Mouse (Mus musculus) gastrocnemius, adult 2 months (tissue): ENCODE results near the gene Kcng4. TPM values are rescaled to one million over a fixed set of nuclear protein-coding genes. Genes with fewer than 3 reads are reported as not detected.

Experiments
- DNase-seq: peaks from one replicate; pipeline ENCODE4 v3.0.0; 2022
- H3K27ac ChIP-seq: fragments of 200-600 bp; 2 replicates; pipeline ENCODE4 v1.8.1; 2022; ENCODE audit warnings: mild to moderate bottlenecking
- H3K4me3 ChIP-seq: fragments of 200-600 bp; 2 replicates; pipeline ENCODE4 v1.8.1; 2022; ENCODE audit warnings: mild to moderate bottlenecking, moderate library complexity
- CTCF ChIP-seq: fragments of 200-600 bp; IDR thresholded peaks from 2 replicates; pipeline ENCODE4 v1.8.1; 2022; ENCODE audit warnings: antibody characterized with exemption, mild to moderate bottlenecking, moderate library complexity
- intact Hi-C: fragments of 180-260 bp; cut with DNase I; formaldehyde crosslinking; loops from one replicate; pipeline ENCODE4 v1.15.1; 2025
- total RNA-seq, 2 experiments: library from RNA; stranded (reverse); gene quantifications; 2 replicates each; pipeline ENCODE4 v1.2.3; 2021

Kcng4 gene
- total RNA-seq, 2 experiments from 2014 or later: 14.1 to 14.3 TPM

DNA sequence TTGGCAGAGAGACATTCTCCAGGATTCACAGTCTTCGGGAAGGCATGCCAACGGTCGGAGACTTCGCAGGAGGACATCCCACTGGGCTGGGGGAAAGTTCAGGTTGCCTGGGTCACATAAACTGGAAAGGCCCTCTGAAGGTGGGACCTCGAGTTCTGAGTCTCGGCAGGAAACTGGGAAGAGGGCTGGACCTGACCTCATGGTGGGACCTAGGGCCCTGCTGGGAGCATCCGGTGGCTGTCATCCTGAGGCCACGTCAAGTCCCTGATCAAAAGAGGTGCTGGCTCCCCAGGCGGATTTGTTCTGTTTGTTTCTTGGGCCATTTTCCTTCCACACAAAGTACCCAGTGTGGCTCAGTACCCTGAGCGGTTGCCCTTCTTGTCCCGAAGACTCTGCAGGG is 28.0 kb upstream of the Kcng4 start:
- Histone ChIP-seq H3K4me3 (no peak overlapping the region), H3K27ac (no peak overlapping the region; the same call in 1 of the 2 replicates)
- no peak for DNase-seq
- intact Hi-C loops: no loop called here
- TF ChIP-seq CTCF: no peak

DNA sequence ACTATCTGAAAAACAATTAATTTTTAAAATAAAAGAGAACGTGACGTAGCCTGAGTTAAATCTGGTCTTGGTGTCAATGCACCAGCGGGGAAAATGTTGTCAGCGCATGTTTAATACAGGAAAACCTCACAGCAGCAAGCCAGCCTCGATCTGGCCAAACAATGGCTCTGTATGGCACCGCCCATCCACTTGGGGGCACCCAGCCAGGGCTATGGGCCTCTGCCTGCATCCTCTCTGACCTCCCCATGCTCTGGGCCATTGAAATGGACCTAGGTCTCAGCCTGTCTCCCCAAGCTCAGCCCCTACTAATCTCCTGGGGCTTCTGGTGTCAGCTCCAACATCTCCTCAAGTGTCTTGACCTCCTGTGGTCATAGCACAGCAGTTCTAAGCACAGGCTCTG is 26.4 kb upstream of the Kcng4 start:
- Histone ChIP-seq H3K4me3 (no peak overlapping the region), H3K27ac (peak overlapping the region; percentile 74; the same call in 1 of the 2 replicates)
- DNase-seq: no peak
- intact Hi-C loops: no loop called here
- no peak for TF ChIP-seq CTCF

DNA sequence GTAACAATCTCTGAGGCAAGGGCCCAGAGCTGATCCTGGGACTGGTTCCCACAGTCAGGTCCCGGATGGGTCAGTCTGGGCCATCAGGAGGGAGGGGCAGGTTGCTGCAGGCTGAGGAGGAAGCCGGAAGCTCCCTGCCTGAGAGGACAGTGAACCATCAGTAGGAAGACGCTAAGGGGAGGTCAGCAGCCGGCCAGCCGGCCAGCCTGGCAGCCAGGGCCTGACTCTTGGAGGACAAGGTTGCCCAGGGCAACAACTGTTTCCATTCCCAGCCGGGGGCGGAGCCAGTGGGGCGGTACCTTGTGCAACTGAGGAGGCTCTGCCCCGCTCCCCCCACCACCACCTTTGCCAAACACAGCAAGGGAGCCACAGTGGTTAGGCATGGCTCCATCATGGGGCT is 25.6 kb upstream of the Kcng4 start:
- no peak overlapping the region for H3K4me3 ChIP-seq
- peak overlapping the region; percentile 74 for H3K27ac ChIP-seq
- intact Hi-C loops: no loop called here
- DNase-seq: peak; percentile 88
- no peak for TF ChIP-seq CTCF

GRCm38 (mm10) chr8:119656709-119657464 is 21.4 kb upstream of the Kcng4 start:
- TF ChIP-seq CTCF: peak; percentile 57
- peak; percentile 77 for DNase-seq
- intact Hi-C loops: loop anchor here (1.0 kb wide), 1 partner anchor 19 kb away; no protein-coding TSS in a partner anchor
- 0 out of 2 replicates have a peak overlapping the region, but pooled peaks have one; percentile 46 for H3K27ac ChIP-seq
- peak overlapping the region; percentile 24; the same call in 1 of the 2 replicates for H3K4me3 ChIP-seq

- H3K27ac ChIP-seq: no peak overlapping the region; the same call in 1 of the 2 replicates
- intact Hi-C loops: no loop called here
These were observed 15.8 kb upstream of the Kcng4 start for GRCm38 (mm10) chr8:119651324-119651723.

DNA sequence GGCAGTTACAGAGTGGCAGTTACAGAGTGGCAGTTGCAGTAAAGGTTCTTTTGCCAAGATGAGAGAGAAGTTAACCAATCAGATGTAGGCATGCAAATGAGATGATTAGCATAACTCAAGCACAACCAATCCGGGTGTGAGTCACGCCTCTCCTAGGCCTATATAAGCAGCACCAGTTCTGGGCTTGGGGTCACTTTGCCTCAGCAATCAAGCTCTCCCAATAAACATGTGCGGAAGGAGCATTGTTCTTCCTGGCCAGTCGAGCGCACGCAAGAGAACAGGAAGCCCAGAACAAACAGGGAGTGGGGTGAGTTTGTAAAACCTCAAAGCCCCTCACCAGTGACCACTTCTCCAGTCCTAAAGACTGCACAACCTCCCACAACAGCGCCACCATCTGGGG is 11.4 kb upstream of the Kcng4 start:
- no peak overlapping the region for H3K4me3 ChIP-seq
- no peak overlapping the region for H3K27ac ChIP-seq
- intact Hi-C loops: no loop called here
- TF ChIP-seq CTCF: no peak
- no peak for DNase-seq

More at GRCm38 (mm10) chr8:119651324-119651723, 15.8 kb upstream of the Kcng4 start:
- H3K4me3 ChIP-seq: no peak overlapping the region
- no peak for DNase-seq
- TF ChIP-seq CTCF: no peak

DNA sequence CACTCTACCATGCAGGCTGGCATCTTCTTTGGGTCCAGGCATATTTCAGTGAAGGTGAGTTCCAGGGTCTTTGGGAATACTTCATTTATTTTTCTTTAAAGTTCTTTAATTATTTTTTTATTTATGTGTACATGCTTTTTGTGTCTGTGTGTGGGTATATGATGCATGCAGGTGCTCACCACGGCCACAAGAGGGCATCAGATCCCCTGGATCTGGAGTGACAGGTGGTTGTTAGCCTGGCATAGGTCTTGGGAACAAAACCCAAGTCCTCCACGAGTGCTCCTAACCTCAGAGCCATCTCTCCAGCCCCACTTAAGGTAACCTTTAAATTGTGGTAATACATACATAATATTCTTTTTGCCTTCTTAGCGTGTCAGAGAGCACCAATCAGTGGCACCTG is 10.7 kb upstream of the Kcng4 start:
- Histone ChIP-seq H3K4me3 (no peak overlapping the region), H3K27ac (no peak overlapping the region)
- DNase-seq: no peak
- intact Hi-C loops: no loop called here
- TF ChIP-seq CTCF: peak; percentile 29

DNA sequence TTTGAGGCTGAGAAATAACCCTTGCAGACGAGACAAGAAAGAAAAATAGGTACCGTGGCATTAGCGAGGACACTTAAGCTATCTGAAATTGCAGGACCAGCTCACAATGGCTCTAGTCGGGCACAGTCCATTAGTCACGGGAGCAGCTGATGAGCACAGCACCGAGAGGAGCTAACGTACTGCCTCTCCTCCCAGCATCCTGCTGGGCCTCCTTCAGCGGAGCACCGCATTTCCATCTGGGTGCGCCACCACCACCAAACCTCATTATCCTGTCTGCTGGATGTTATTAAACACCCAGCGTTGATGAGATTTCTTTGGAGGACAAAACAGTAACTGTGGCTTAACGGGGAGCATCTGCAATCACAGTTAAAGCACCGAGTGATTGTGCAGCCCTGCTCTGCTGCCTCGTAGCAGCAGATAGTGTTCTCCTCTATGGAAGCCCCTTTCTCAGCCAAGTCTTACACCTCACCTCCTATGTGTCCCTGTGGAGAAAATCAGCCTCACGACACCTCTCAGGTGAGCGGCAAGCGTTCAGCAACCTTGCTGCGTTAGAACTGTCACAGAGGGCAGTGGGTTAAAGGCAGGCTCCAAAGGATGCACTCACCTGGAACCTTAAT is 9.6 kb upstream of the Kcng4 start:
- no peak for DNase-seq
- intact Hi-C loops: no loop called here
- H3K4me3 ChIP-seq: no peak overlapping the region
- no peak for TF ChIP-seq CTCF
- no peak overlapping the region for H3K27ac ChIP-seq

- TF ChIP-seq CTCF: no peak
- Histone ChIP-seq H3K4me3 (no peak overlapping the region), H3K27ac (no peak overlapping the region)
- intact Hi-C loops: no loop called here
- no peak for DNase-seq
These were observed 9.0 kb upstream of the Kcng4 start for GRCm38 (mm10) chr8:119644429-119644960.

- TF ChIP-seq CTCF: no peak
- intact Hi-C loops: no loop called here
- Histone ChIP-seq H3K4me3 (no peak overlapping the region), H3K27ac (no peak overlapping the region)
- DNase-seq: no peak
These were observed 7.5 kb upstream of the Kcng4 start for GRCm38 (mm10) chr8:119642960-119643359.

GRCm38 (mm10) chr8:119641058-119641457 is 5.6 kb upstream of the Kcng4 start:
- Histone ChIP-seq H3K4me3 (no peak overlapping the region), H3K27ac (no peak overlapping the region)
- TF ChIP-seq CTCF: no peak
- intact Hi-C loops: no loop called here
- DNase-seq: no peak

DNA sequence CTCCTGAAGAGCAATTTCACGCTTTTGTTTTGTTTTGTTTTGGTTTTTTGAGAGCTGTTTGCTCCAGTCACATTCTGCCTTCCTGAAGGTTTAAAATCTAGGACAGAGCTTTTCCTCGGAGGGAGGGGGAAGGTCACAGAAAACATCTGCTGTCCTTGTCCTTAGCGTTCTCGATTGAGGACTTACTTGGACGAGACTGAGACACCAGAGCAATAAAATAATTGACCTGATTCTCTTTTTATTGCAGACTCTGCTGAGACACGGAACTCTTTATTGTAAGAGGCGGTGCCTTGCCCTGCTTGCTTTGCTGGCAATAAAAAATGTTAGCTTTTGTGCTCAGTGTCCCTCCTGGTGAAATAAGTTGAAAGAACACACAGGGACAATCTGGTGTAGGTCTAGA is 4.3 kb upstream of the Kcng4 start:
- H3K4me3 ChIP-seq: no peak overlapping the region
- intact Hi-C loops: loop anchor here (1.0 kb wide), 1 partner anchor 30 kb away; no protein-coding TSS in a partner anchor
- DNase-seq: no peak
- H3K27ac ChIP-seq: peak overlapping the region; percentile 75
- no peak for TF ChIP-seq CTCF

- DNase-seq: no peak
- Histone ChIP-seq H3K27ac (peak overlapping the region; percentile 75), H3K4me3 (no peak overlapping the region)
- peak; percentile 6; the same call in 1 of the 2 replicates for TF ChIP-seq CTCF
- intact Hi-C loops: no loop called here
These were observed 2.8 kb upstream of the Kcng4 start for GRCm38 (mm10) chr8:119638261-119638660.
